ENCODE assay signal across 8 mouse cellular contexts in the genomic region with DNA sequence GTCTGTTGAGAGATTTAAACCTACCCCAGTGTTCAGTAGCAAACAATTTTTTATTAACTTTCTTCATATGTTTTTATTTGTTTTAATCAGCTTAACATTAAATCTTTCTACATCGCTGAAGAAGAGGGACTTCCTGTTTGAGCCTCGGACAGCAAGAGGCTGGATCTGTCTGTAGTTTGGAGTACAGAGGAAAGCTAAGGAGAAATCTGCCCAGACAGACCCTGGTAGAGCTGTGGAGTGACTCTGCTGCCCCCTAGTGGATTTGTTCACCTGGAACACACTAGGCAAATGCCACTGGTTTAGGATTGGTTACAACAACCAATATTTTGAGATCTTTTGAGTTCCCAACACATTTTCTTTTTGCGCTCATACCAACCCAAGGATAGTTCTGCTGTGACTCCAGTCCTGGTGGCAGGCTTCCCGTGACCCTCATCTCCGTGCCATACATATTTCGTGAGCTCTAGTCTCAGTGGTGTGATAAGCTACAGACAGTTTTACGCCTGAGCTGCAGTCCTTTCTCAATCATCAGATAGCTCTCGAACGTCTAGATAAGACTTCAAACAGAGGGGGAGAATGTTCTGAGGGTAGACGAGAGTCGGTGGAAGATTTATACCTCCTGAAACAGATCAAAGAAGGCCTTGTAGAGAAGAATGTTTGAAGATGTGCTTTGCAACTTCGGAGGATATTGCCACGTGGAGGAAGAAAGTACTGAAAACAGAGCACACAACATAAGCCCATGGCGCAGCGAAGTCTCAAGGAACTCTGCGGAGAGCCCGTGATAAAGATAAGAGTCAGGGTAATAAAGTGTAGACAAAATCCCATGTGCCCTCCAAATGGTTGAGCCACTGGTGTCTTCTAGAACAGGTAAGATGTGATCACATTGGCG.
A peak's percentile ranks its signal among the peaks of the same experiment; 100 is the strongest.
DNase-seq lines count a peak whose midpoint lies in the region; ATAC-seq lines count a peak whose summit lies in the region.

No protein-coding gene starts in this region.

- peak overlapping the region; percentile 10; the same call in 1 of the 2 replicates for H3K4me2 ChIP-seq in hindbrain, embryonic 15.5 days

- no peaks in the 10 kb centered on the region for H3K36me3 ChIP-seq in hindbrain, embryonic 15.5 days

- 57% methylated on average over 18 of the region's 18 CpGs for WGBS in hindbrain, embryonic 15.5 days

- no peak overlapping the region for H3K9ac ChIP-seq in hindbrain, embryonic 15.5 days

- H3K9me3 ChIP-seq in hindbrain, embryonic 15.5 days: no peaks in the 10 kb centered on the region

- H3K27me3 ChIP-seq in hindbrain, embryonic 15.5 days: no peaks in the 10 kb centered on the region

- no peaks in the 10 kb centered on the region for H3K4me1 ChIP-seq in hindbrain, embryonic 15.5 days (replicated peaks)

- ATAC-seq in hindbrain, embryonic 15.5 days (ENCODE audit: low FRiP score, low read depth): peak; percentile 95

- no peak overlapping the region for H3K27ac ChIP-seq in hindbrain, embryonic 15.5 days (replicated peaks)

- no peak overlapping the region for H3K4me3 ChIP-seq in hindbrain, embryonic 15.5 days

- DNase-seq in R1 (ENCODE audit: low read depth, low spot score): peak; percentile 83
- peak; percentile 80 to 89 for DNase-seq in cerebellum, postnatal 25 days
- DNase-seq in frontal cortex, postnatal 36 days (ENCODE audit: low spot score in 2 of 2): peak; percentile 80 to 93
- DNase-seq in layer of hippocampus, postnatal 36 days: peak; percentile 75 to 81
- peak; percentile 87 for DNase-seq in lung, postnatal 25 days (ENCODE audit: low spot score)
- DNase-seq in retina, postnatal 1 day: peak; percentile 89
- peak; percentile 89 for DNase-seq in thymus, postnatal 4 days
